Mouse (Mus musculus) regulatory T cell (primary cell): ENCODE data around the gene Ctsf.

Experiments used
- in situ Hi-C: fragments of 300-600 bp; cut with MboI, MseI; formaldehyde crosslinking; loops from one replicate; pipeline ENCODE4 v1.15.1; 2025; ENCODE audit warnings: high pct_unique_total_duplicates

Gene Ctsf

DNA sequence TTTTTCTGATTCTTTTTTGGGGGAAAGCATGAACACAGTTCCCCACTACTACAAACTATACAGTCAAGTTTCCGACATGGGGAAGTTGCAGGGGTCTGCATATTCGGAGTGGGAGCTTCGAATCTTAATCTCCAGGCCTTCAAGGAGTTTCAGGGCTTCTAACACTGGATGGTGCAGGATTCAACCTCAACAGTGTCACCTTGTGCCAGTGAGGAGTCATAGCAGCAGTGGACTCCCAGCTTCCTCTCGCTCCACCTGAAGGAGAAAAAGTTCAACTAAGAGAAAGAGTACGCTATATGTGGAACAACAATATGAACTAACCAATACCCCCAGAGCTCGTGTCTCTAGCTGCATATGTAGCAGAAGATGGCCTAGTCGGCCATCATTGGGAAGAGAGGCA lies 7.4 kb upstream of the Ctsf start:
- in situ Hi-C loops = no loop called here

DNA sequence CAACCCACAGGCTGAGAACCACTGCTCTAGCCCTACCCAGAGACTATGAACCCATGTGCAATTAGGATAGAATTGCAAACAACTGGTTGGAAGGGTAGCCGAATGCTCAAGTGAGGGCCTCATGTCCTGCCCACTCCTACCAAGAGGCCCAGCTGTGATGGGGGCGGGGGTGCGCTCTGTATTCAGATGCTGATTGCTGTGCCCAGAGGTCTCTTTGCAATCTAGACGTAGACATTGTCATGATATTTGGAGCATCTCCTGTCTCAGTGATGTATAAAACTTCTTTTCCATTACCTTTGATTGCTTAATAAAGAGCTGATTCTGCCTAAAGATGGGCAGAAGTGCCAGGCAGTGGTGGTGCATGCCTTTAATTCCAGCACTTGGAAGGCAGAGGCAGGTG lies 5.1 kb upstream of the Ctsf start:
- in situ Hi-C loops = no loop called here

DNA sequence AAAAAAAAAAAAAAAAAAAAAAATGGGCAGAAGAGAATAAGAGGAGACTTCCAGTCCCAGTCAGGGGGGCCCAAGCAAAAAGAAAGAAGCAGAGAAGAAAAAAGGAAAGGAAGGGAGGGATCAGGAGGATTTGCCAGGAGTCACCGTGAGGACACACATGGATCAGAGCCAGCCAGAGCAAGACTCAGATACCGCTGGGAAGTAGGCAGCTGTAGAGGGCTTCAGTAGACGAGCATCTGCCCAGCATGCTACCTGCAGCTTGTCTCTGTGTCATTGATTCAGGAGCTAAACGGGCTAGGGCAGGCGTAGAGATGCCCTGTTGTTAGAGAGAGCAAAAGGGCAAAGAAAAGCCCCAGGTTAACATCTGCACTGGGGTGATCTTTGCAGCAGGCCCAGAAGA lies 4.6 kb upstream of the Ctsf start:
- in situ Hi-C loops = no loop called here

DNA sequence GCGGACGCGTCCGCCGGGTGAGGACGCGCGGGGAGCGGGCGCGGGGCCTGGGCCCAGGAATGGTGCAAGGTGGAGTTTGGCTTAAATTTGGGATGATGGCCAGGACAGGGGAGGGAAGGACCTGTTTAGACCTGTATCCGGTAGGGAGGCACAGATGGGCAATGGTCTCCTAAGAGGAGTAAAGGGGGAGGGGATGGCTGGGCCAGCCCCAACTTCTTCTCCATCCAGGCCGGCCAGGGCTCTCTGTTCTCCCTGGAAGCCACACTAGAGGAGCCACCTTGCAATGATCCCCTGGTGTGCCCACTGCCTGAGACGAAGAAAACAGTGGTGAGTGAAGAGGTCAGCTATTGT lies 515 bp downstream of the Ctsf start:
- in situ Hi-C loops = no loop called here

DNA sequence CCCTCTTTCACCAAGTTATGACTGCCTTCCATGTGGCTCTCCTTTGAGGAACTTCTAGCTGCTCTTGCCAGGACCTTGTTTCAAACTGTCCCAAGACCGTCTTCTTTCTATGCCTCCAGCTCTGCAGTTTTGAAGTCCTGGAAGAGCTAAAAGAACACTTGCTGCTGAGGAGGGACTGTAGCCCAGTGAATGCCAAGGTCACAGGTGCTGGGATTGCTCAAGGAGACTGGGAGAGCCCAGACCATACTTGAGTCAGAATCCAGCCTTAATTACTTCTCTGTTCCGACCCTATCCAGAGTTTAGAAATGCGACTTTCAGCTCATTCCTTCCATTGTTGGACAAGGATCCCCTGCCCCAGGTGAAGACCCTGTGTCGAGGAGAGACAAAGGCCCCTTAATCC lies 1.0 kb downstream of the Ctsf start:
- in situ Hi-C loops = no loop called here

DNA sequence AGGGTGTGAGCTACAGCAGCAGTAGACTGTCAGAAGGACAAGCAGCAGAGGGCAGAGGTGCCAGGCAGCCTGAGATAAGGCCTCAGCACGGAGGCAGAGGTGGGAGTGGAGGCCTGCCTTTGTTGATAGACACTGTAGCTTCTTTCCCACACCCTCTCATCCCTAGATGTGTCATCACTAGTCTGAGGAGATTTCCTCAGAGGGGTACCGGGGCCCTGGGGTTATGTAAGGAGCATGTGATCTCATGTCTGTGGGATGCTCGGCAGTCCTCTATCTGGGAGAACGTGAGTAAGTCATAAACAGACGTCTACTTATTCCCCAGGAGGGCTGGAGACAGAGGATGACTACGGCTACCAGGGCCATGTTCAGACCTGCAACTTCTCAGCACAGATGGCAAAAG lies 4.2 kb downstream of the Ctsf start:
- in situ Hi-C loops = no loop called here

DNA sequence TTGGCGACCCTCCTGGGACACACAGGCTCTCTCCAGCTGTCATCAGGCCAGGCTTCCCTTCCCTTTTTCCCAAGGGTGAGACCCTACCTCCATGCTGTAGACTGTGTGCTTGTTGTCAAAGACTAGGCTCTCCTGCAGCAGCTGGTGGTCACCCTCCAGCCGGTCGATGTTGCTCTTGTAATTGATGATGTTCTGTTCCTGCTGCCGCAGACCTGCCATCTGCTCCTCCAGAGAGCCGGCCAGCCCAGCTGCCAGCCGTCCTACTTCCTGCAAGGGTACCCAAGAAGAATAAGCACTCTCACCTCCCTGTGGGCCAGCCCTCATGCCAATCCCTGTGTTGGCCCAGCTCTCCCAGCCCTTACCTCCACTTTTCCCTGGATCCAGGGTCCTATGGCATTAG lies 8.1 kb downstream of the Ctsf start:
- in situ Hi-C loops = no loop called here

DNA sequence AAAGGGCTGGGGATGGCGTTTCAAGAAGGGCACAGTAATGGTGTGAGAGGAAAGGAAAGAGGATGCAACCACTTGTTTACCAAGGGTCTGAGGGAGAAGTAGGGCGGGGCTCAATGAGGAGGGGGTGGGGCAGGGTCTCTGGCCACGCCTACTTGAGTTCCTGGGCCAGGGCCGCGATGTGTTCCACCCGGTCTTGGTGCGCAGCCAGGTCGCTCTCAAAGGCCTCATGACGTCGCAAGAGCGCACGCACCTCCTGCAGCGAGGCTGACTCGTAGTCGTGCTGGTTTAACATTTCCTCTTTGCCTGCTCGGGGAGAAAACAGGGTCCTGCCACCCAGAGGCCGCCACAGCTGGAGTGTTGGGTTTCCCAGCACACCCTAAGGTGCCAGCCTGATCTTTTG lies 10.2 kb downstream of the Ctsf start:
- in situ Hi-C loops = no loop called here

DNA sequence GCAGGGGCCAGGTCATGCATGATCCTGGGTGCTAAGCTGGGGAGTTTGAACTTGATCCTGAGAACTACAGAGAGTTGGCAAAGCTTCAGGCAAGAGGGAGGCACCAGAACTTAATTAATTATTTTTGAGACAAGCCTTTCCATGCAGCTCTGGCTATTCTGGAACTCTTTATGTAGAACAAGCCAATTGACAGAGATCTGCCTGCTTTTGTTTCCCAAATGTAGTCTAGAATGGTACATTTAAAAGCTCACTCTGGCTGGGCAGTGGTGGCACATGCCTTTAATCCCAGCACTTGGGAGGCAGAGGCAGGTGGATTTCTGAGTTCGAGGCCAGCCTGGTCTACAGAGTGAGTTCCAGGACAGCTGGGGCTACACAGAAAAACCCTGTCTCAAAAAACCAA lies 19.7 kb downstream of the Ctsf start:
- in situ Hi-C loops = loop anchor here (5.0 kb wide), 1 partner anchor 88 kb away; the partner anchor contains the start of gene Mrpl11

DNA sequence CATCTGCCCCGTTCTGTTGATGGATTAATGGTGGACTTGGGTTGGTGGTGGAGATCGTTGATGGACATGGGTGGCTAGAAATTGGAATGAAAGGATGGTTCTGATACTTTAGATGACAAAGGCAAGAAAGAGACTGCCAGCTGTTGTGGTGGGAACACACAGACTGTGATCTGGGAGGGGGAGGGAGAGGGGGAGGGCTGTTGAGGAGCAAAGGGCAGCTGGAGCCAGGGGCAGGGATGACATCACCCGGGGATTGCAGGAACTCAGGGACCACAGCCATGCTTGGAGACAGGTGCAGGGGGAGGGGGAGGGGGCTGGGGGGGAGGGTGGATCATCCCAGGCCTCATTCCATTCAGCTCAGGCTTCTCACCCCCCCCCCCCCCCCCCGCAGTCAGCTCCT lies 21.3 kb downstream of the Ctsf start:
- in situ Hi-C loops = loop anchor here (5.0 kb wide), 1 partner anchor 86 kb away; the partner anchor contains the start of gene Mrpl11

DNA sequence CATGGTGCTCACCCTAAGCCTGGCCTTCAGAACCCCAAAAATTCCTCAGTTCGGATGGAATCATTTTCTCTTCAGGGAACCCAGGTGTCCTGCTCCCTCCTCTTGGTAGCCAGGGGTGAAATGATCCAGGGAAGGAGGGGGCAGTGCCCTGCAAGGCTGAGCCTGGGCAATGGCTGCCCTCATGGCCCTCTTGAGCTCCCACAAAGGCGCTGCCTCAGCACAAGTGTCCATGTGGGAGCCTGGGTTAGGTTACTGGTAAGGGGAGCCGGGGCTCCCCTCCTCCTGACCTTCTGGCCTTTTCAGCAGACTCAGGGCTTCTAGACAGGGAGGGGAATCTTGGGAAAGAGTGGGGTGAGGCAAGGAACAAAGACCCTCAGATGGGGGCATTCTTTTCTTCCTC lies 21.8 kb downstream of the Ctsf start:
- in situ Hi-C loops = loop anchor here (5.0 kb wide), 1 partner anchor 86 kb away; the partner anchor contains the start of gene Mrpl11

DNA sequence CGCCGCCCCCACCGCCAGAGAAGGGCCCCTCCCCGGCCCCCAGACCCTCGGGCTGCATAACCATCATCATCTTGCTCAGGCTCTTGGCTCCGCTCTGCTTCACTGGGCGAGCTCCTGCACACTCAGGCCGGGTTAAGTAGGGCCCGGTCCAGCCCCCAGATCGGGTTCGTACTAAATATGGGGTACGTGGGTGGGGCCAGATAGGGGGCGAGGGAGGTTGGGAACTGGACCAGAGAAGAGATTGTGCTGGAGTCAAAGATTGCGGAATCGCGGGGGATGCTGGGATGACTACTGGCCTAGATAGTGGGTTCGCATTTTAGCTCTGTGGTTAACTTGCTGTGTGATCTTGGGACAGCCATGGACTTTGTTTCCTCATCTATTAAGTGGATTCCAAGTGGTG lies 22.9 kb downstream of the Ctsf start, which contains the start of gene Actn3:
Gene Actn3, minus strand, starts transcription at position 125 of the 400 bp plus-strand sequence.
- in situ Hi-C loops = loop anchor here (5.0 kb wide), 1 partner anchor 85 kb away; the partner anchor contains the start of gene Mrpl11

DNA sequence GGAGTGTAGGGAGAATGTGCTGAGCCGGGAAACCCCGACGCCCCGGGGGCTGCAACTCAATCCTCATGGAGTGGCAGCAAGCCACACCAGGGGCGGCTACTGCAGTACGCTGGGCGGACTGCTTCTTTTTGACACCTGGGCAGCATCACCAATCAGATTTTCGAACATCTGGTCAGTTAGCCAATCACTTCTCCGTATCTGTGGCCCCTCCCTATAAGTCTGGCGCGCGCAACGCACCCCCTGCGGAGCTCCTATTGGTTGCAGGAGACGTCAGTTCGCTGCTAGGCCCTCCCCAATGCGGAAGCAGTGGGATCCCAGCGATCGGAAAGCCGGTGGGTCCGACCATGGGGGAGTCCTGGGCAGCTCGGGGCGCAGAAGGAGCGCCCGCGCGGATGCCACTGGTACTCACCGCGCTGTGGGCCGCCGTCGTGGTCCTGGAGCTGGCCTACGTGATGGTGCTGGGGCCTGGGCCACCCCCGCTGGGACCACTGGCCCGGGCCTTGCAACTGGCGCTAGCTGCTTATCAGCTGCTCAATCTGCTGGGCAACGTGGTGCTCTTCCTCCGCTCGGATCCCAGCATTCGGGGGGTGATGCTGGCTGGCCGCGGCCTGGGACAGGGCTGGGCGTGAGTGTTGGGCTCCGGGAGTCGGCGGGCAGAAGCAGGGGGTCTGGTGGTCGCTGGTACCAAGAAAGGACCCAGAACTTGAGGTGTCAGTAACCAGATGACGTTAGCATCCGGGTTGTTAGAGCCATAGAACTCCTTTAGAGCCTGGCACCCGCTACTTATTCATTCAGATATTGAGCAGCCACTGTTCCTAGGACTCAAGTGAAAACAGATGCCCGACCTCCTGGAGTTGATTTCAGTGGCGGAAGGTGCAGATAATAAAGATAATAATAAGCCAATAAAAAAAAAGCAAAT lies 23.7 kb downstream of the Ctsf start, which contains the start of gene Zdhhc24:
Gene Zdhhc24, plus strand, starts transcription at position 264 of the 919 bp plus-strand sequence.
- in situ Hi-C loops = loop anchor here (5.0 kb wide), 1 partner anchor 84 kb away; the partner anchor contains the start of gene Mrpl11

DNA sequence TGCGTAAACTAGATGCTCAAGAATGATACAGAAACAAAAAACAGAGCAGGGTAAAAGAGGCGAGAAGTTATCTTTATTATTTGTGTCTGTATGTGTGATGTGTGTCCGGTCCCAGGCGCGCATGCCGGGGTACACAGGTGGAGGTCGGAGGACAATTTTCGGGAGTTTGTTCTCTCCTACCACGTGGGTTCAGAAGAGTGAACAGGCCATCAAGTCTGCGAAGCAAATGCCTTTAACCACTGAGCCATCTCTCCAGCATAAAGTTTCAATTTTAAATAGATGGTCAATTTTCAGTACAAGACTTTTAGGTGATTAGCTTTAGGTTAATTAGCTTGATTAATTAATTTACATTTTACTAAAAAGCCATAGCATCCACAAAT lies 24.4 kb downstream of the Ctsf start:
- in situ Hi-C loops = loop anchor here (5.0 kb wide), 1 partner anchor 83 kb away; the partner anchor contains the start of gene Mrpl11

DNA sequence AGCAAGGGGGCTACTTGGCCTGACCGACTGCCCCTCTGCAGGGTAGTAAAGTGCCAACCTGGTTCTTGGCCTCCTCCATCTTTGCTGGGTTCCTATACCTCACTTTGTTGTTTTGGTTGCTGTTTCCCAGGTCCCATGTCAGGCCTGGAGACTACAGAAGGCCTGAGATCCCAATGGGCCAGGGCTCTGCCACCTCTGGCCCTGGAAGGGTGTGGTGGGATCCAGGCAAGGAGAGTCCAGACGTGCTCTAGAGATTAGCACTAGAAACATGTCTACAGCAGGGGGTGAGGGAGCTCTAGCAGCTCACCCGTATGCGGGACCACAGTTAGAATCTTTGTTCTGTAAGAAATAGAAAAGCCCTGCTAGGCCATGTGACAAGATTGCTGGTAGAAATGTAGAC lies 29.0 kb downstream of the Ctsf start:
- in situ Hi-C loops = no loop called here

DNA sequence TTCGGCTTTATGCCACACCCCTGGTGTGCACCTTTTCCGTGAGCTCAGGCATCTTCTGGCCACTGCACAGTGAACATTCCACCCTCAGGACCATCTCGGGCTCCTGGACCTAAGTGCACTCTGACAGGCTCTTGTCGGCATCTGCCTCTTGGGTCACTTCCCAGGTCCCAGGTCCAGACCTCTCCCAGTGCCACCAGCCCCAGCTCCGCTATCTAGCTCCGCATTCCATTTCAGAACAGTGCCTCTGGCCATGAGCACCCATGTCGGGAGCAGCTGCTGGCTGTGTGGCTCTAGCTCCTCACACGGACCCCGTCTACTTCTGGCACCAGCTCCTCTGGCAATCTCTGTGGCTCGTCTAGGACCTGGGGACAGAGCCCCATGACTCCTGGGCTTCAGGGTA lies 34.9 kb downstream of the Ctsf start:
- in situ Hi-C loops = loop anchor here (5.0 kb wide), 1 partner anchor 67 kb away; no protein-coding TSS in a partner anchor

DNA sequence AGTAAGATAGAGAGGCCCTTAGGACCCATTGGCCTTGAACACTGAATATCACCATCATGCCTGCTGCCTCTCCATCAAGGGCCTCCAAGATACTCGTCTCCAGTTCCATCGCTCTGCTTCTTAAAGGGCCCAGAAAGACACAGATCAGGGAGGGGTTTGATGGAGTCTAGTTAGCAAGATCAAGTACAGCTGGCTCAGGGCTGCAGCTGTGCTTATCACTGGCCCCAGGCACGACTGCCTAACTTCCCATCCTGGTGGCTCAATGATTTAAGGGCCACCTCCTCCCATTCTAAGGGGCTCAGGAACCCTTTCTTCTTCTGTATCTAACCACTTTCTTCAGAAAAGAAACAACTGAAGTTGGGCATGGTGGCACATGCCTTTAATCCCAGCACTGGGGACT lies 36.9 kb downstream of the Ctsf start:
- in situ Hi-C loops = loop anchor here (5.0 kb wide), 1 partner anchor 69 kb away; no protein-coding TSS in a partner anchor

DNA sequence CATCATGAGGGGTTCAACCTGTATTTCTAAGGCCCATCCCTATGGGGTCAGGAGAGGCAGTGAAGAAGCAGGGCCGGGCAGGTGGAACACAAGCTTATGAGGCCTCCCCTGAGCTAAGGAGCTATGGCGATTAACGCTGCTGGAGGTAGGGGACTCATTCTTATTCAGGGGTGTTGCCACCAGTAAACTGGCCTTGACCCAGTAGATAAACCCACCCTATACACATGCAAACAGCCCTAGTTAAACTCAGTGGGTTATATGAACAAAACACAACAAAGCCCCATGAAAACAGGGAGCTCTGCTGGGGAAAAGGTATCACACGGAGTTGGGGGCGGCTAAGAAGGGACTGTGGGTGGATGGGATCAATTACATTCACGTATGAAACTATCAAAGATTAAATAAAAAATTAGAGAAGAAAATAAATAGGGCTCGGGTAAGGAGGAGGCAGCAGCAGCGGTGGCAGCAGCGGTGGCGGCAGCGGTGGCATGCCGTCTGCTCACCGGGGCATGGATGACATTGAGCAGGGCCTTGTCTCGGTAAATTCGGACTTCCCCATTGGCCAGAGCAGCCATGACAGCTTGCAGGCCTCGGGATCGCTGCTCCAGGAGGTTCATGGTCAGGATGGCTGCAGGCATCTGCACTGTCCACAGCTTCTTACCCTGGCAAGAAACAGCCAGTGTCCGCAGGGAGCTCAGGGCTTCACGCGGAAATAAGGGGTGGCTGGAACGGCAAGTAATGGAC lies 42.0 kb downstream of the Ctsf start:
- in situ Hi-C loops = no loop called here

DNA sequence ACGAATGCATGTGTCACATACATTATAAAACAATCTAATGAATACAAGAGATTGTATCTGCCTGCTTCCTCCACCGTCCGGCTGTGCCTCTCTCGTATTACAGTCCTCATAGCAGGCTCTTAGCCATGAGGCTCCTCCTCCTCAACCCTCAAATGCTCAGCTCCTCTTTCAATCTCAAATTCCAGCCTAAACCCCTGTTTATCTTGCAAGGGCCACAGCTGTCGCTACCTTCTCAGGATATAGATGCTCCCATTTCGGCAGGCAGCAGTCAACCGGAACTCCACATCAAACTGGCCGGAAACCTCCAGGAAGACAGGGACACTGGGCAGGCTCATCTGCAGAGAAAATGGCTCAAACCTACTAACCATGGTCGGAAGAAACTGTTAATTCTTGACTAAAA lies 44.0 kb downstream of the Ctsf start:
- in situ Hi-C loops = no loop called here

DNA sequence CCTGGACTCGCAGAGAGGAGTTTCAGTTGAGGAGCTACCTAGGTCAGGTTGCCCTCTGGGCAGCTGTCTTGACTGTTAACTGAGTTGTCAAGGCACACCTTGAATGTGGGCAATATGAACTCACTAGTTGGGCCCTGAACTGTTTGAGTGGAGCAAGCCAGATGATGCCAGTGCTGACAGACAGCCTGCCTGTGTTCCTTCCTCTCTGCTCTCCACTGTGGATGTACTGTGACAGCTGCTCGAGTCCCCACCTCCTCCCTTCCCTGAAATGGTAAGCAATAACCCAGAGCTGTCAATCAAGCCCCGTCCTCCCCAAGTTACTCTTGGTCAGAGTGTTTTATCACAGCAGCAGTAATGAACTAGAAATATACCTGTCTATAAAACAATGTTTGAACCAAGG lies 45.0 kb downstream of the Ctsf start:
- in situ Hi-C loops = no loop called here

DNA sequence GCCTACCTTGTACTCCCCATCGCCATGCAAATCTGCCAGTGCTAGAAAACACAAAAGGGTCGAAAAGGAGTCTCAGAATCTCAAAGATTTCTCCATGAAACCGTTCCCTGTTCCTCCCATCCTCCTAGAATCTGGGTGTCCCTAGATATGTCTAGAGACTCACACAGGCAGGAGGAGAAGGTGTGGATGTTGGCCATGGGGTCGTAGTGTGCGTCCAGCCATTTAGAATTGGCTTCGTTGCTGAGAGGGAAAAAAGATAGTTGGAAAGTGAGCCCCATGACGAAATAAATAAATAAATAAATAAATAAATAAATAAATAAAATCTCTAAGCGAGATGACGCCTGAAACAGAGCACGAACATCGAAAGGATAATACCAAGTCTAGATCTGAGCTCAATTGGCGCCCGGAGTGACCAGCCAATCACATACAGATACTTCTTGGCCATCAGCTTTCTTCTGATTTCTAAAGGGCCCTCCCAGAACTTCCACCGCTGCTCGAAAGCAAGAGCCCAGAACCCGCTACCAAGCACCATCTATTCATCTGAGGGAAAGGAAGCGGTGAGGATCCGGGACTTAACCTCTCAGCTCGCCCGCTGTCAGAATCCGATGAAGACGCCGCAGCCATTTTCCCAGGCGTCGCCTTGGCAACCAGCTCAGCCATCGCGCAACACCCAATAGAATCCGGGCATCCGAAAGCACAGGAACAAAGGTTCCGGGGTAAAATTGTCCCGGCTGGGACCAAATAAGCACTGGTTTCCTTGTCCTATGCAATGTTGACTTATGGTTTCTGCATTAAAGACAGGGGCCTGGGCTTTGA lies 51.3 kb downstream of the Ctsf start, which contains the start of gene Bbs1:
Gene Bbs1, minus strand, starts transcription at position 650 of the 816 bp plus-strand sequence.
- in situ Hi-C loops = no loop called here
